Mouse (Mus musculus) layer of hippocampus, postnatal 25 days (tissue): ENCODE measurements around the gene Adamts10. TPM values are rescaled to one million over a fixed set of nuclear protein-coding genes. Genes with fewer than 3 reads are reported as not detected.
A peak's percentile ranks its signal among the peaks of the same experiment; 100 is the strongest.

ENCODE experiments used
- DNase-seq, 2 experiments: peaks; one replicate each; pipeline ENCODE4 v3.0.0; 2022; ENCODE audit warnings: mixed read lengths in 2 of 2, low spot score in 1 of 2; ENCODE audit errors: extremely low spot score in 1 of 2
- total RNA-seq, 2 experiments: library from RNA; stranded (reverse); gene quantifications; 2 replicates each; pipeline ENCODE4 v1.2.3; 2021

The Adamts10 gene
- total RNA-seq, 2 experiments from 2014 or later, result 24.5 to 36.0 TPM

DNA sequence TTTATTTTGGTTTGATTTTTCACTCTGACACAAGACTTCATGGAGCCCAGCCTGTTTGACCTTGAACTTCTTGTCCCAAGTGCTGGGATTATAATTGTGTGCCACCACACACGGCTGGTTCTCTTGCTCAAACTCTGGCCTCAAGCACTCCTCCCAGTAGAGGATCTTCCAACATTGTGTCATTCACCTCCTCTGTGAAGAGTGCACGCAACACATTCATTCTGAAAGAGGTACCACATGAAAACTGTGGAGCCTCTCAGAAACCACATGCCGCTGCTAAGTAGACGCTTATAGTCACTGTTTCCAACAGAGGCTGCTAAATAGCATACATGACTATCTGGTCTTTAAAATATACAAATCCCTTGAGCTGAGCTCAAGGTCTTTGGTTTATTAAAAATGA is 28.1 kb downstream of the Adamts10 start:
- no peak for DNase-seq

DNA sequence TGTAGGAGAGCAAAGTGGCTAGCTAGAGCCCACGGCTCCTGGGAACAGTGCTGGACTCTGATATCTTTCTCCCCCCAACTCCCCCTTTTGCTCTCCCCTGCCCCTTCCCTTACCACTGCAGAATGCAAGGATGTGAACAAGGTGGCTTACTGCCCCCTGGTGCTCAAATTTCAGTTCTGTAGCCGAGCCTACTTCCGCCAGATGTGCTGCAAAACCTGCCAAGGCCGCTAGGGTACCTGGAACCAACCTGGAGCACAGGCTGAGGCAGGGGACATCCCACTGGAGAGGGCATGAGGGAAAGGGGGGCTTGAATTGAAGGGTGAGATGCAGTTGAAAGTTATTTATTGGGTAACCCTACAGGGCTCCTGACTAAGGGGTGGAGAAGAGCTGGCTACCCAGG is 29.0 kb downstream of the Adamts10 start:
- peak in 1 of 2 experiments; percentile 19 for DNase-seq

DNA sequence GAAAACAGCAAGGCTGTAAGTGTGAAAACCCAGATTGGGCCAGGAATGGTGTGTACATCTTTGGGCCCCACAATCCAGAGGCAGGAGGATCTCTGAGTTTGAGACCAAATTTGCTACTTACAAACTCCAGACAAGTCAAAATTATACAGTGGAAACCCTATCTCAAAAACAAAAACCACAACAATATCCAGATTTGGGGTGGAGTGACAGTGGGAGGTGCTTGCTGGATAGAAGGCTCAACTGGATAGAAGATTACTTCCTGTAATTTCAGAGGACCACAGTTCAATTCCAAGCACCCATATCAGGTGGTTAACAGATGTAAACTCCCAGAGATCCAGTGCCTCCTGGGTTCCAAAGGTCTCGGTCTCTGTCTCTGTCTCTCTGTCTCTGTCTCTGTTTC is 30.5 kb downstream of the Adamts10 start:
- no peak for DNase-seq

DNA sequence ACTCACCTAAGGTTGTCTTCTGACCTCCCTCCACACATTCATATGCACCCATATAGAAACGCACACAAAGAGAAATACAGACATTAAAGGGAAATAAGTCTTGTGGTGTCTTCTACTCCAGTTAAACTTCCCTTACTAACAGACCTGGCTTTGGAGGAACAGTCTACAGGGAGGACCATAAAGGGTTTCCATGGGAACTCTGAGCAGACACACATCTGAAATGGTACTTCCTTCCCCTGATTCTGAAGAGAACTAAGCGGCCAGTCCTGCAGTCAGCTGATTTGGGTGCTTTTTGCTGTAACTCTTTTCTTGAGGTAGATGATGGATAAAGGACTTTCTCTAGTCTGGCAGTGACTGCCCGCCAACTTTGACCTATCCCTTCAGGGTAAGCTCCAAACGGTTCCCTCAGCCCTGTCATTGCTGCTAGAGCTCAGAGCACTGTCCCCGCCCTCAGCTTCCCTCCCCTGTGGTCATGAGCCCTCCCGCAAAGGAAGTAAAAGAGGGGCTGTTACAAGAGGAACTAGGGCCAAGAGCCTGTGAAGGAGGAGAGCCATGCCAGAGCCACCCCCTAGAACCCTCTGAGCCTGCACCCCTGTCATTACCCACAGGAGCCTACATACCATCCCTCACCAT is 31.3 kb downstream of the Adamts10 start, which contains the start of gene Myo1f:
Gene Myo1f (plus strand): TSS at position 485 of the 633 bp plus-strand sequence.
- no peak for DNase-seq

- DNase-seq, result no peak
Measured at GRCm38 (mm10) chr17:33557922-33558321, 33.9 kb downstream of the Adamts10 start.

DNA sequence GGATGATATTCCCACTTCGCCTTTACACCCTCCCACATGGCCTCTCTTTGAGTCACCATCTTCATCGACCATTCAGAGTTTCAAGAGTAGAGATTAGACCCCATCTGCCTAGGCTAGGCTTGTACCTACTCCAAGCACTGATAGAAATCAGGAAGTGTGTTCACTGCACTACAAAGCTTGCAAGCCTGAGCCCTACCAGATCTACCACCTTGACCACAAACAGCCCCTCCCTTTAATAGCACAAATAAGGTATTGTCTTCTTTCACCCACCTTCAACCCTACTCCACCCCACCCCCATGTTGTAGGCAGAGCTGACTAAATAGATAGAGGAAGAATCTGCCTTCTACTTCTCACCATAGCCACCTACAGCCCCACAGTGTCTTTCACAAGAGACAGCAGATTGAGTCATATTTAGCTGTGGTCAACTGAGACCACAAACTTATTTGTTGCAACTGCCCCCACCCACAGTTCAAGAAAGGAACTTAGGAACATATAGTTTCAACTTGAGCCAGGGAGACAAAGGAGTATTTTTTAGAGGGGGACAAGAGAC is 39.6 kb downstream of the Adamts10 start:
- no peak for DNase-seq

GRCm38 (mm10) chr17:33564599-33564998 is 40.6 kb downstream of the Adamts10 start:
- DNase-seq, result no peak

GRCm38 (mm10) chr17:33566182-33566581 is 42.2 kb downstream of the Adamts10 start:
- no peak for DNase-seq

- DNase-seq, result no peak
Measured at GRCm38 (mm10) chr17:33584061-33584460, 60.1 kb downstream of the Adamts10 start.

DNA sequence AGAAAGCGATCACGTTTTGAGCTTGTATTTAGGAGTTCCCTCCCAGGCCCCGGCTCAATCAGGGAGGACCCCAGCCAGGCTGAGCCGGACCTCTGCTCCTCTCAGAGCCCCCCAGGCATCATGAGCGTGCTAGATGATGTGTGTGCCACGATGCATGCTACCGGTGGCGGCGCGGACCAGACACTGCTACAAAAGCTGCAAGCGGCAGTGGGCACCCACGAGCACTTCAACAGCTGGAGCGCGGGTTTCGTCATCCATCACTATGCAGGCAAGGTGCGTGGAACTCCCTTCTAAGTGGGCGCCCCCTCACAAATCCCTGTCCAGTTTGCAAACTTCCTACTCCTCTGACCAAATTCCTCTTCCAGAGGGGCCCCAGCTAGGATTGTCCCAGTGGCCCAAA is 62.0 kb downstream of the Adamts10 start:
- DNase-seq, result no peak

DNA sequence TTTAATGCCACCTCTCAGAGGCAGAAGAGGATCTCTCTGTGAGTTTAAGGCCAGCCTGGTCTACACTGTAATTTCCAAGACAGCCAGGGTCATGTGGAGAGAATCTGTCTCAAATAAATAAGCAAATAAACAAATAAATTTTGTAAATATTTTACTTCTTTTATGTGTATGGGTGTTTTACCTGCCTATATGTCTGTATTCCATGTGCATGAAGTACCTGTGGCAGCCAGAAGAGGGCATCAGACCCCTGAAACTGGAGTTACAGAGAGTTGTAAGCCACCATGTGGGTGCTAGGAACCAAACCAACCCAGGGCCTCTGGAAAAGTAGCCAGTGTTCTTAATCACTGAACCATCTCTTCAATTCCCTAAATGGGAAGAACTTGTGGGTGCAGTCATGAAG is 73.3 kb downstream of the Adamts10 start:
- no peak for DNase-seq

DNA sequence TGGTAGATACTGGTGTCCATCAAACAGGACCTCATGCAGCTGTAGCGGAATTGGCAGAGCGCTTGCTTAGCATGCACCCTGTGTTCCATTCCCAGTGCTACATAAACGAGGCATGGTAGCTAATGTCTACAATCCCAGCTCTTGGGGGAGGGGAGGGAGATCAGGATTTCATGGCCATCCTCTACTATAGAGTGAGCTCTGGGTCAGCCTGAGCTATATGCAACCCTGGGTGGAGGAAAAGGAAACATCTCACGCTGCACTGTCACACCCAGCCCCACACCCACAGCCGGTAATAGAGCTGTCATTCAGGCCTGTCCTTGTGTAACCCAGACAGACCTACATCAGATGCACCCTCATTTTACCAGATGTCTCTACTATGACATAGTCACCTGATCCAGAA is 74.5 kb downstream of the Adamts10 start:
- DNase-seq, result no peak

DNA sequence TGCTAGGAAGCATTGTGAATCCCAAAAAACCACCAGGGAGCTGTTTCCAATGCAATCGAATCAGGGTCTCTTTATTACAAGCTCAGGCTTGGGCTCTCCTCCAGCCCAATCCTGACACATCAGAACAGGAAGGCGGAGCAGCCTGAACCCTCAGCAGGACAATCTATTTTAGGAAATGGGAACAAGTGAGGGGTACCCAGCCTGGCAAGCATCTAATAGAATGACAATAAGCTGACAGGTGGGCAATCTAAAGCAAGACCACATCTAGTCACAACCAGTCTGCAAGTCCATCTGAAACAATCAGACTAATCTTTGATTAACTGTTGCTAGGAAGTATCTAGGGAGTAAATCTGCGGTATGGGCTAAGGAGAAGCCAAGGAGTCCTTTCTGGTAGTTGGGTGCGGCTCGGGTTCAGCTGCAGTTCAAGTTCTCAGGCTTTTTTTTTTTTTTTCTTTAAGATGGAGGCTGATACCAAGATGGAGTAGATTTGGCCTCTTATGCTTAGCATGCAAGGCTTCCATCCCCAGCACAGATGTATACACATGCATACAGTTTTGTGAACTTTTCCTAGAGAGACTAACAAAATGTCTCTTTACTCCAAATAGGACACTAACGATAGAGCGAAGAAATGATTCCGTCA is 76.0 kb downstream of the Adamts10 start:
- no peak for DNase-seq

- no peak for DNase-seq
Measured at GRCm38 (mm10) chr17:33600831-33601230, 76.8 kb downstream of the Adamts10 start.

DNA sequence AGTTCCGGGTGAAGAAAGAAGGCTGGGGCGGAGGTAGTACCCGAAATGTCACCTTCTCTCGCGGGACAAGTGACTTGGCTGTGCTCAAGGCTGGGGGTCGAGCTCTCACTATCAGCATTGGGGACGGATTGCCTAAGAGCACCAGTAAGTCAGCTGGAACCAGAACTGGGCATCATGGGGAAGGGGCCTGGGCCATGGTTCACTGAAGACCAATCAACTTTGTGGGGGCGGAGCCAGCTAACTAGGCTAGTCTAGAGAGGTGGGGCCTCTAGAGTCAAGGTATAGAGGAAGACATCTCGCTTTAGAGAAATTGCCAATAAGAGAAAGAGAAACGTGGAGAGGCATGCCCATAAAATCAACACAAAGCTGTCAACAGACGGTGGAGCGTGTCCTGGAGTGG is 77.9 kb downstream of the Adamts10 start:
- no peak for DNase-seq

Other genes starting within 250 kb of the Adamts10 start
- 10 to 100 TPM; 31.3 to 31.6 TPM for gene Zfp955b, start 234.7 kb upstream of the Adamts10 start, total RNA-seq
- 10 to 100 TPM; 20.3 to 21.4 TPM for gene Zfp81, start 165.3 kb upstream of the Adamts10 start, total RNA-seq
- gene Zfp101, start 129.6 kb upstream of the Adamts10 start, total RNA-seq, result 10 to 100 TPM in 1 of 2 experiments, 1 to 10 TPM in 1; 9.1 to 16.1 TPM
- gene Actl9, start 91.3 kb upstream of the Adamts10 start, total RNA-seq, result not detected
- 1 to 10 TPM; 1.8 to 2.0 TPM for gene Myo1f, start 31.5 kb downstream of the Adamts10 start, total RNA-seq
- 10 to 100 TPM; 42.8 to 52.2 TPM for gene Zfp414, start 104.9 kb downstream of the Adamts10 start, total RNA-seq
- under 1 TPM in 1 of 2 experiments, not detected in 1; 0.27 TPM for gene Pram1, start 113.9 kb downstream of the Adamts10 start, total RNA-seq
- 100 to 1,000 TPM; 129 to 152 TPM for gene Hnrnpm, start 162.7 kb downstream of the Adamts10 start, total RNA-seq
- gene March2, start 194.5 kb downstream of the Adamts10 start, total RNA-seq, result 10 to 100 TPM; 80.9 to 84.4 TPM
- 100 to 1,000 TPM; 304 to 328 TPM for gene Rab11b, start 236.3 kb downstream of the Adamts10 start, total RNA-seq